Mouse (Mus musculus) lung, adult 18-20 months (tissue): ENCODE measurements around the gene Fbxw4.

ENCODE experiments used
- DNase-seq, 2 experiments: peaks; one replicate each; pipeline ENCODE4 v3.0.0; 2022; ENCODE audit warnings: mixed read lengths in 2 of 2

Fbxw4 gene

DNA sequence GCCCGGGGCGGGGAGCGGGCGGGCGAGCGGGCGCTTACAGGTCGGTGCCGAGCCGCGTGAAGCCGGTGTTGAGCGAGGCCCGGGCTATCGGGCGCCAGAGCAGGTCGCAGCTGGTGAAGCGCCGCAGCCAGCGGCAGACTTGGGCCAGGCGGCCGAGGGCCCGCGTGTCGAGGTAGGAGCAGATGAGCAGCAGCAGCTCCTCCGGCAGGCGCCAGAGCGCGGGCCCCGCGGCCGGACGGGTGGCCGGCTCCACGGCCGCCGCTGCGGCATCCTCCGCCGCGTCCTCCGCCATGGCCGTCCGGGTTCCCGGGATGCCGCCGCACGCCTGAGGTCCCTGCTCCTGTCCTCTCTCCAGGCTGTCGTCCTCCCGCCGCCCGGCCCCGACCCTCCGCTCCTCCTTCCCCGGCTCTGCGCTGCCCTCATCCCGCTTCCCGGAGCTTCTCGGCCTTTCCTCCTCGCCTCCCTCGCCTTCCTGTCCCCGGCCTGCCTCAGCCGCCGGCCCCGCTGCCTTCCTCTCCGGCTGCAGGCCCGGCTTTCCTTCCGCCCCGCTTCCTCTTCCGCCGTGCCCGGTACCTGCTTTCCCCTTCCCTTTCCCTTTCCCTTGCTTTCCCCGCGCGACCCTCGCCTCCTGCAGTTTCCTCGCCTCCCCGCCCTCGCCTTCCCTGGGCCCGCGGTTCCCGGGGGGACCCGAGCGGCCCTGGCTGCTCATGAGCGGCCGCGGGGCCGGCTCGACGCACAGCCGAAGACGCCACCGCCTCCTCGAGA, at the start of gene Fbxw4:
TSS of gene Fbxw4 (minus strand) at position 575 of the 765 bp plus-strand sequence.
- DNase-seq: peak; percentile 71 to 72

DNA sequence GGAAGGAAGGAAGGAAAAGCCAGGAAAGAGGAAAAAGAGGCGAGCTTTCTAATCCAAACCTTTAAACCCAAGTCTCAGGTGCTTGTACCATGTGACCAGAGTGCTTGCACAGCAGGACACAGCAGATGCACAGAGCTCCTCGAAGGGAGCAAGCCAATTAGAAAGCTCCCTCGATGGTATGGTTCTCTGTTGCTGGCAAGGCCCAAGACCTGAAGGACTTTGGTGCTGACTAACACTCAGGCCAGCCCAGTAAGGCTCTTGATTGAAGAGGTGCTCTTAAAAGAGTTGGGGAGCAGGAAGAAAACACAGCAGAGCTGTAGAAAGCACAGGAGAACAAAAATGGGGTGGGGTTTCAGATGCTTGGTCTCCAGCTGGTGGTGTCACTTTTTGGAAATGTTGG, 48.6 kb upstream of the Fbxw4 start:
- peak; percentile 41 to 62 for DNase-seq

GRCm38 (mm10) chr19:45696281-45696600, 36.1 kb upstream of the Fbxw4 start:
- DNase-seq: peak; percentile 18 to 21

DNA sequence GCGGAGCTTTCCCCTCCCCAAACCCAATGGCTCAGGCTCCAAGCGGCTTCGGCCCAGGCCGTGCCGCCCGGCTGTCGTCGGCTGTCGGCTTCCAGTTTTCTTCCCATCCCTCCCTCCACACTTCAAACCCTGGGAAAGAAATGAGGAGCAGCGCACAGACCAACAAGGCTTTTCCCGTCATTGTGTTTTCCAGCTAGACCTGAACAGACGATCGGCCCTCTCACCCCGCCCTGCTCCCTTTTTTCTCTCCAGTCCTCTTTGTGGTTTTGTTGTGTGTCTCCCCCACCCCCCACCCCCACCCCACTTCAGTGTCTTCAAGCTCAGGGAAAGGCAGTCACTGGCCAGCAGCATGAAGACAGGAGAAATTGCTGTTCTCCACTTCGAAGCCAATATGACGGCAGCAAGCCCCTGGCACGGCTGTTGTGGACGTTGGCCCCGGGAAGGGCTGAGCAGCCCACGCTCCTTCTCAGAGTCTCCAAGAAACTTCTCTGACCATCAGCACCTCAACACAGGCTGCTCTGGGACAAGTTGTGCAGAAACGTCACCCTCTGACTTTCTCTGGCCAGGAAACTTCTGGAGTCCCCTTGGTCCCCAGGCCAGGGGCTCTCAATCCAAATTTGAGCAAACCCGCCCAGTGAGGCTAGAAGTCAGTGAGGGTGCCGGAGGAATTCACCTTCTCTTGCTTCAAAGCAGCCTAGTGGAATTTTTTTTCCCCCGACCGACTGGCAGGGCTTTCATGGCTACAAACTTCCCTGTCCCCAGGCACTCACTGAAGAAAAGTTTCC, 35.6 kb upstream of the Fbxw4 start:
- no peak for DNase-seq

GRCm38 (mm10) chr19:45694056-45694455, 33.9 kb upstream of the Fbxw4 start:
- no peak for DNase-seq

DNA sequence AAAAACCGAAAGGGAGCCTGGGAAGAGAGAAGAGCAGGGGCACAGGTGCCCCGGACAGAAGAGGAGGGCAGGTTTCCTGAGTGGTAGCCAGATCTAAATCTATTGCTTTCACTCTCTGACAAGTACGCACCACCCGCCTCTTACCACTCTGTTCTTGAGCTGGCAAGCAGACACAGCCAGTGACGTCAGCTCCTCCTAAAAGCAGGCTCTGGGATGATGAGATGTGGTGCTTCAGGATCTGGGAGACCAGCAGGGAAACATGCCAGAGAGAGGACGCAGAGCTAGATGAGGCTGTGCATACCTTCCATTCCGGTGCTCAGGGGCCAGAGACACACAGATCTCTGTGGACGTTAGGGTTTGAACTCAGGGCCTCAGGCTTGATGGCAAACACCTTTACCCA, 32.1 kb upstream of the Fbxw4 start:
- no peak for DNase-seq

DNA sequence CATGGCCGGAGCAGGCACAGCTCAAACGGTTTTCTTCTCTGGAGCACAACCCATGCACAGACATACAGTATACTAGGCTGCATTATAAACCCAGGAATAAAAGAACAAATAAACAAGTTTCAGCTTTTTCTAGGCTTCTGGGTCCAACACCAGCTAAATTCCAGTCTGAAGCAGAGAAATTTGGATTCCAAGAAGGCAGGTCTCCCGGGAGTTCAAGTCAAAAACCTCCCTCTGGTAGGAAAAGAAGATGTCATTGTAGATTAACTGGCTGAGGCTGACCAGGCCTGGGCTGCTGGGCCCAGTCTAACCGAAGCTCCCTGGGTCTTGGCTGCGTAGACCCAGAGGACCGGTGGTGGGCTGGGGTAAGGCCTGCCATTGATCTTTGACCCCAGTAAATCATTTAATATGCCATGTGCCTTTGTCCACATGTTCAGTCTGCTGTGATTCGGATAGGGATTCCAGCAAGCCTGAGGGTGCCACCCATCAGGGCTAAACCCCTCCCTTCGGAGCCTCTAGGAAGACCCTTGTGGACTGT, 31.0 kb upstream of the Fbxw4 start:
- DNase-seq: no peak

DNA sequence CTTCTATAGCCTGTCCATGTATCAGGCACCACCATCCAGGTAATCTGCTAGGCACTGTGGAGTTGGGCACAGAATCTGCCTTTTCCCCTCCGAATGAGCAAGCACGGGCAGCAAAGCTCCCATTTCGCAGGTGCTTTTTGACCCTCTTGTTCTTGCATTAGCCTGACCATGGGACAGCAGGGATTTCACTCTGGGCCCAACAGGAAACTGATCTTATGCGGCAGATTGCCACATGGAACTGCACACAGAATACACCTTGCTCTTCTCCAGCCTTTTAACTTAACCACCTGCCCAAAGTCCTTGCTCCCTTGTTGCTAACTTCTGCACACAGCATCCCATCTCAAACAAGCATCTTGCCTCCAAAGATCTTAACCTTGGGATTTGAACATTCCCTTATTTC, 26.9 kb upstream of the Fbxw4 start:
- no peak for DNase-seq

- DNase-seq: no peak
Measured at GRCm38 (mm10) chr19:45683676-45684075, 23.6 kb upstream of the Fbxw4 start.

- no peak for DNase-seq
Measured at GRCm38 (mm10) chr19:45680495-45681130, 20.5 kb upstream of the Fbxw4 start.

DNA sequence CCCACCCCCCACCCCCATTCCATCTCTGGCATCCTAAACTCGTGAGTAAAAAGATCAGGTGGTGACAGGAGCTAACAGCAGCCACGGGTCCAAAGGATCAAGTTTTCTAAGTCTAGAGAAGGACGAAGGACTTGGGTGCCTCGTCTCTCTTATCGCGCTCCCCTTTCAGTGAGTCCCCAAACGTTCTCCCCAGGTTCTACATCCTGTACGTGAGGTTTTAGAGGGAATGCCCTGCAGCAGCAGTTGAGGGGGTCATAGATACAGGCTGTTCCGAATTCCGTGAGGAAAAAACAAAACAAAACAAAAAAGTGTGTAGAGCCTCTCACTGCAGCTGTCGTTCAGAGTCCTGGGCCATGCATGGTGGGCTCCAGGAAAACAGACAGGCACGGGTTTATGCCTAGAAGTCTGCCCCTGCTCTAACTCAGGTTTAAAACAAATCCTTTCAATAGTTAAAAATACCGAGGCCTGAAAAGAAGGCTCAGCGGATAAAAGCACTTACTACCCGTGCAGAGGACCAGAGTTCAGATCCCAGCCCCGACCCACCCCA, 16.7 kb upstream of the Fbxw4 start:
- no peak for DNase-seq

- no peak for DNase-seq
Measured at GRCm38 (mm10) chr19:45675720-45676581, 15.8 kb upstream of the Fbxw4 start.

- DNase-seq: no peak
Measured at GRCm38 (mm10) chr19:45675196-45675595, 15.1 kb upstream of the Fbxw4 start.

GRCm38 (mm10) chr19:45672971-45673370, 12.9 kb upstream of the Fbxw4 start:
- DNase-seq: no peak

GRCm38 (mm10) chr19:45668986-45669385, 8.9 kb upstream of the Fbxw4 start:
- no peak for DNase-seq

DNA sequence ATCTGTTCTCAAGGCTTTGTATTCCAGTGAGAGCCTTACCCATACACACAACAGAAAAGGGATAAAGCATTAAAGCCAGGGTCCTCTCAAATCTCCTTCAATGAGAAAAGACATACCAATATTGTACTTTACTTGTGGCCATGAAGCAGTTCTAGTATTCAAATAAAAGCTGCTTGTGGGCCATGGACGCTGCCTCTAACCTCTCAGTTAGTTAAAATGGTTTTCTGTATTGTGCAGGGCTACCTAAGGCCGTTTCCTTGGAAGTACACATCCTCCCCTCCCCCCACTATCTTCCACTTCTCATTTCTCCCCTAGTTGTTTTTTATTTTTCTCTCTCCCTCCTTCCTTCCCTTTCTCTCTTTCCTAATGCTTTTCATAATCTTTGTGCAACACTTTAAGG, 3.7 kb upstream of the Fbxw4 start:
- no peak for DNase-seq

DNA sequence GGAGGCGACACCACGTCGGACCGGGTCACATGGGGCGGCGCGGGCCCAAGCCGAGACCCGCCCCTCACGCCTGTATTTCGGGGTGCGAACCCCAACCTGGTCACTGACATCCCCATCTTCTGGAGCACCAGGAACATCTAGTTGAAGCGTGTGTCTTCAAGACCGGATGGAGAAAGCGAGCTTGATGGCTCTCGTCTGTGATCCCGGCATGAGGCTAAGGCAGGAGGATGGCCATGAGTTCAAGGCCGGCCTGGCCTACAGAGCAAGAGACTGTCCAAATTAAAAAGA, 335 bp upstream of the Fbxw4 start:
- no peak for DNase-seq

DNA sequence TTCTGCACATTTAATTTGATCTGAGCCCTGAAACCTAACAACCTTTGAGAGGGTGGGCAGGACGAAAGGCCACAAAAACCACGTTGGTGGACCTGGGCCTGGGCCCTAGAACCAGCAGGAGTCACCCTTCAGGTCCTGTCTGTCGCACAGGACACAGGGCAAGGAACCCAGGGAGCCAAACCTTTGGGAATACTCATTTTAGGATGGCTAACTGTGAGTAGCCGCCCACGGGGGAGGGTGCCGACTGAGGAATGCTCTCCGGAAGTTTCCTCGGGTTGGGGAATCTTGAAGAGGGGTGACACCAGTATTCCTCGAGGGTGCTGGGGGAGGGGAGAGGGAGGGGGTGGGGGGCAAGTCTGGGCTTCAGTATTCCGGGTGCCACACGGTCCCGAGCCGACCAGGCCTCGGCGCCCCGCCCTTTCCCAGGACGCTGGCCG, 793 bp downstream of the Fbxw4 start:
- DNase-seq: peak; percentile 42 to 48

DNA sequence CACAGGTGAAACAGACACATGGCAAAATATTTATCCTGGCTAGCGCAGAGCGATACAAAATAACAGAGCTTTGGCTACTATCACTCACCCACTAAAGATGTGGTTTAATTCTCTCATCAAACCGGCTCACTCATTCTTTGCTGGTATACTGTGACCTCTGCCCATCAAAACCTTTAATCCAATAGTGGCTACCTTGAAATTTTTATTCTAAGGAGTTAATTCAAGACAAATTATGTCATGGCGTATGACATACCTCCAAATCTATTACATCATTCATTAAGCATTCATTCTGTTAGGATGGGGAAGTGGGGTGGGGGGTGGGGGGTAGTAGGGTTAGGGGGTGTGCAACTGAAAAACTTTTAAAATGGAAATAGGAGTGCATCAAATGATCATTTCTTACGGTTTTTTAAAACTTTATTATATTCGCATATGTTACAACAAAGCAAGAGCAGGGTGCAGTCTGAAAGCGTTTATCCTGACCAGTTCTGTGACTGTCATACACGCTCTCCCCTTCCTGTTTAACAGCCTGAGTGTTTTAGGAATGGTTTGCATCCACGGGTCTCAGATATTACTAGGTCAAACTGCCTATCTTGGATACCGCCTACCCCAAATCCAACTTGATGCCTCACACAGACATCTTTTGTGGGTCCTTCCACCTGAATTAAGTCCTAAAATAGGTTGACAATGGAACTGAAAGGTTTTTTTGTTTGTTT, 1.4 kb downstream of the Fbxw4 start:
- no peak for DNase-seq

- no peak for DNase-seq
Measured at GRCm38 (mm10) chr19:45657828-45658227, 2.3 kb downstream of the Fbxw4 start.

- no peak for DNase-seq
Measured at GRCm38 (mm10) chr19:45656810-45657595, 3.1 kb downstream of the Fbxw4 start.
